Mouse (Mus musculus) layer of hippocampus, adult 8-10 months (tissue): ENCODE results near the gene Olfr532. TPM values are rescaled to one million over a fixed set of nuclear protein-coding genes. Genes with fewer than 3 reads are reported as not detected.
"Not testable (repeated sequence)": the region's sequence is repeated elsewhere in the genome, so short reads cannot be mapped to it uniquely, and the experiment has no call there.

ENCODE experiments used
- DNase-seq, 2 experiments: peaks; one replicate each; pipeline ENCODE4 v3.0.0; 2022; ENCODE audit warnings: low spot score in 2 of 2
- total RNA-seq, 4 experiments: library from RNA; stranded (reverse); gene quantifications; 2 replicates each; pipeline ENCODE4 v1.2.4; 2022

Gene Olfr532
- not detected for total RNA-seq

- no peak for DNase-seq
Measured at GRCm38 (mm10) chr7:140421539-140421938, at the start of gene Olfr532. Olfr532 (minus strand) TSS chr7:140421639.

GRCm38 (mm10) chr7:140463070-140463469 lies 41.6 kb upstream of the Olfr532 start, which contains the start of gene Olfr533:
Olfr533 (plus strand) TSS chr7:140463370.
- not testable (repeated sequence) for DNase-seq

GRCm38 (mm10) chr7:140443141-140443540 lies 21.7 kb upstream of the Olfr532 start:
- DNase-seq = no peak

GRCm38 (mm10) chr7:140402818-140403217 lies 18.6 kb downstream of the Olfr532 start, which contains the start of gene Olfr531:
Olfr531 (minus strand) TSS chr7:140402918.
- DNase-seq = no peak

GRCm38 (mm10) chr7:140376911-140377310 lies 44.5 kb downstream of the Olfr532 start:
- no peak for DNase-seq

GRCm38 (mm10) chr7:140376231-140376630 lies 45.2 kb downstream of the Olfr532 start, which contains the start of gene Olfr530:
Olfr530 (minus strand) TSS chr7:140376331.
- no peak for DNase-seq

- no peak for DNase-seq
Measured at GRCm38 (mm10) chr7:140374300-140374699, 47.1 kb downstream of the Olfr532 start.

Other genes with a start within 250 kb of the Olfr532 start
- gene Olfr523, start 248.4 kb downstream of the Olfr532 start, total RNA-seq = under 1 TPM in 1 of 4 experiments, not detected in 3; 0.39 TPM
- gene Olfr524, start 215.7 kb downstream of the Olfr532 start, total RNA-seq = not detected
- gene Cd163l1, start 203.4 kb downstream of the Olfr532 start, total RNA-seq = under 1 TPM; 0.70 to 0.96 (median 0.74) TPM
- under 1 TPM in 3 of 4 experiments, not detected in 1; 0.16 to 0.22 (median 0.19) TPM for gene 5830411N06Rik, start 174.4 kb downstream of the Olfr532 start, total RNA-seq
- gene Olfr525, start 100.8 kb downstream of the Olfr532 start, total RNA-seq = not detected
- gene Olfr527, start 87.6 kb downstream of the Olfr532 start, total RNA-seq = not detected
- not detected for gene Olfr60, start 60.0 kb downstream of the Olfr532 start, total RNA-seq
- gene Olfr530, start 45.3 kb downstream of the Olfr532 start, total RNA-seq = not detected
- not detected for gene Olfr531, start 18.7 kb downstream of the Olfr532 start, total RNA-seq
- not detected for gene Olfr533, start 41.7 kb upstream of the Olfr532 start, total RNA-seq
- gene Olfr535, start 62.6 kb upstream of the Olfr532 start, total RNA-seq = under 1 TPM in 3 of 4 experiments, not detected in 1; 0.29 to 0.96 (median 0.43) TPM
- not detected for gene Olfr536, start 85.8 kb upstream of the Olfr532 start, total RNA-seq
- not detected for gene Olfr538, start 146.2 kb upstream of the Olfr532 start, total RNA-seq
- gene Olfr46, start 179.6 kb upstream of the Olfr532 start, total RNA-seq = under 1 TPM; 0.14 to 0.87 (median 0.40) TPM
- gene Olfr61, start 207.3 kb upstream of the Olfr532 start, total RNA-seq = not detected
- under 1 TPM in 1 of 4 experiments, not detected in 3; 0.54 TPM for gene Olfr53, start 224.8 kb upstream of the Olfr532 start, total RNA-seq
- under 1 TPM; 0.18 to 0.36 (median 0.26) TPM for gene Olfr539, start 238.3 kb upstream of the Olfr532 start, total RNA-seq